Mouse (Mus musculus) lung, adult 2 months (tissue): ENCODE measurements around the gene Rnf185.

ENCODE experiments used
- CTCF ChIP-seq: fragments of 200-500 bp; IDR thresholded peaks from 2 replicates; pipeline ENCODE4 v1.5.1; 2011; ENCODE audit warnings: mild to moderate bottlenecking, low read length, control low read depth; ENCODE audit not compliant: insufficient read depth
- POLR2A ChIP-seq: fragments of 200-500 bp; IDR thresholded peaks from 2 replicates; pipeline ENCODE4 v1.6.1; 2011; ENCODE audit warnings: low read depth, mild to moderate bottlenecking, control low read depth, low read length, borderline replicate concordance; ENCODE audit errors: extremely low read depth

DNA sequence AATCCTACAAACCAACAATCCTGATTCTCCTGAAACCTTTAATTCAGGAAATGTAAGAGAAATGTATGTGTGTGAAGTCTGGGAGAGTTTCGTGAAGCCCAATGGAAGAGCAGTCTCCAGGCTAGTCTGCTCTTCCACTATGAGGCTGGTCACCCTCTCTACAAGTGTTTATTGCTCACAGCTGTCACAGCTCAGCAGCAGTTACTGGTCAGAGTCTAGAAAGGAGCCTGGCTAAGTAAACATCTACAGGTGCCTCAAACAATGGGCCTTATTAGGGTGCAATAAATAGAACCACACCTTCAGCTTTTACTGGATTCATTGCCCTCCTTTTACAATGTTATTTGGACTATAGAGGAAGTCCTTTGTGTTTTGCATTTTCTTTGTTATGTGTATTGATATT lies 53.8 kb downstream of the Rnf185 start:
- TF ChIP-seq POLR2A (no peak), CTCF (no peak)
